Mouse (Mus musculus) heart, embryonic 16.5 days (tissue): Measurements from ENCODE around the gene Ebf4. TPM values are rescaled to one million over a fixed set of nuclear protein-coding genes. Genes with fewer than 3 reads are reported as not detected.
A peak's percentile ranks its signal among the peaks of the same experiment; 100 is the strongest.

Experiments
- ATAC-seq: fragments of 200-750 bp; cut with Nextera tagmentation; replicated peaks from 2 replicates; pipeline ENCODE4 v1.8.0; 2017; ENCODE audit warnings: moderate number of reproducible peaks; ENCODE audit not compliant: insufficient read depth, low FRiP score; ENCODE audit errors: extremely low read depth
- H3K27ac ChIP-seq: fragments of 300-500 bp; sonication (generic); 2 replicates; pipeline ENCODE4 v1.5.1; 2014; ENCODE audit warnings: mild to moderate bottlenecking, low read length, control low read depth, moderate library complexity
- H3K27me3 ChIP-seq: fragments of 300-500 bp; sonication (generic); 2 replicates; pipeline ENCODE4 v1.6.1; 2014; ENCODE audit warnings: low read length, mixed read lengths; ENCODE audit not compliant: control insufficient read depth, insufficient read depth
- H3K36me3 ChIP-seq: fragments of 300-500 bp; sonication (generic); 2 replicates; pipeline ENCODE4 v1.6.1; 2014; ENCODE audit not compliant: control insufficient read depth, insufficient read depth
- H3K4me1 ChIP-seq: fragments of 300-500 bp; sonication (generic); 2 replicates; pipeline ENCODE4 v1.6.1; 2014; ENCODE audit warnings: low read length, mixed read lengths; ENCODE audit not compliant: control insufficient read depth, insufficient read depth
- H3K4me2 ChIP-seq: fragments of 300-500 bp; sonication (generic); 2 replicates; pipeline ENCODE4 v1.6.1; 2014; ENCODE audit warnings: low read depth, mild to moderate bottlenecking, control low read depth, low read length
- H3K4me3 ChIP-seq: fragments of 300-500 bp; sonication (generic); 2 replicates; pipeline ENCODE4 v1.5.1; 2014; ENCODE audit warnings: mild to moderate bottlenecking, control low read depth, low read length
- H3K9ac ChIP-seq: fragments of 300-500 bp; sonication (generic); 2 replicates; pipeline ENCODE4 v1.6.1; 2014; ENCODE audit warnings: low read length, control low read depth
- H3K9me3 ChIP-seq: fragments of 300-500 bp; sonication (generic); replicated peaks from 2 replicates; pipeline ENCODE4 v1.6.1; 2016; ENCODE audit warnings: low read length; ENCODE audit not compliant: control insufficient read depth
- WGBS: fragments of 180-500 bp; shearing (Covaris S2); extraction: QIAGEN DNeasy Blood & Tissue Kit; methylation state at CpG from one replicate; pipeline ENCODE4 v1.1.7; 2014; 5-methylcytosine and 5-hydroxymethylcytosine counted together
- polyA plus RNA-seq: library from polyadenylated mRNA; unstranded; fragments of >200 nt; fragmentation: Nextera tagmentation; extraction: Ambion mirVana; gene quantifications from 2 replicates; pipeline ENCODE4 v1.2.1, GENCODE M21; 2015

The Ebf4 gene
- polyA plus RNA-seq, 1 experiment from 2014 or later: 0.43 TPM

DNA sequence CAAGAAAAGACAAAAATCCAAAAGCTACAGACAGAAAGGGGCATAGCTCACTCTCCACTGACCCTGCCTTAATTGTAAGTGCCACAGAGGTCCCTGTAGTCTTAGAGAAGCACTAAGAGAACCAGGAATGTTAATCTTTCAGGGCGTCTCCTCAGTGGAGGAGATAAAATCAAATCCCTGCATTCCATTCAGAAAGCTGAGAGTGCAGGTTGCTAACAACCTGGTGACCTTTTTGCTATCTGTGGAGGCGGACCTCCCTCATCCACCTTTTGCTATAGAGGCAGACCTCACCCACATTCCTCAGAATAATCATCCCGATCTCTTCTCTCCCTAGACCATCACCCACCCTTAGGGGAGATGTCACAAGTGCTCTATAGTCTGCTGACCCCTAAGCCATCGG lies 5.9 kb upstream of the Ebf4 start:
- H3K27ac ChIP-seq: no peak overlapping the region
- H3K4me1 ChIP-seq: no peaks in the 10 kb centered on the region; the same call in 1 of the 2 replicates
- WGBS: 53% methylated on average over 4 of the region's 4 CpGs
- no peaks in the 10 kb centered on the region for H3K9me3 ChIP-seq
- H3K4me2 ChIP-seq: no peak overlapping the region
- H3K9ac ChIP-seq: no peak overlapping the region
- peaks cover 10% of the 10 kb centered on the region for H3K27me3 ChIP-seq
- no peak for ATAC-seq
- H3K4me3 ChIP-seq: no peak overlapping the region
- H3K36me3 ChIP-seq: no peaks in the 10 kb centered on the region

DNA sequence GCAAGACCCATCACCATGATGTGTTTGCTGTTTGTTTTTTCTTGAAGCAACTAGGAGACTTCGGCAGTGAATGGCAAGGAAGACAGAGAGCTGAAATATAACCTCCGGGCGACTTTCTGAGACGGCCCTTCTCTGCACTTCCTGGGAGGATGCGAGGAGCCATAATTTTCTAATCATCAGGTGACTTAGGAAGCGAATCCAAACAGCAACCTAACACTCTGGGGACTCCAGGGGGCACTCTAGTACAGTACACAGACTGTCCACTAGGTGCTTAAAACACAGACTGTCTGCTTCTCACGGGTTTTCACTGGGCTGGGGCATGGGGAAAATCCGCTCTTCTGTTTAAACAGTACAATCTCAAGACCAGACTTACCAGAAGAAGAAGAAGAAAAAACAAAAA lies 3.5 kb upstream of the Ebf4 start:
- Histone ChIP-seq H3K36me3 (no peaks in the 10 kb centered on the region), H3K4me2 (peak overlapping the region; percentile 33; the same call in 1 of the 2 replicates)
- no peak for ATAC-seq

DNA sequence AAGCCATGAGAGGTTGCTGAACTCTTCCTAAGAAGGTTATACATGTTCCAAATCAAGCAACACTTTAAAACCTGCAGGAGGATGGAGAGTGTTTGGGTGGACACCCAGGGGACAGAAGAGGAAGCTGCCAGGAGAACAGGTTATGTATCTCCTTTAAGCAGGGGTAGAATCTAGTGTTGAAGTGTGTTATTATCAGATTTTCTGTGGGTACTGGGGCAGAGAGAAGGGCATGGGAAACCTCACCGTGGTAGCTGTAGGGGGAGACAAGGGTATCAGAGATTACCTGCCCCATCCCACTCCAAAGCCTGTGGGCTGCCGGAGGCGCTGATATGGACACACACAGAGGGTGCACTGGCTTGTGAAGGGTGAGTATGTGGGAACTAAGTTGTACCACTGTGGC lies 2.0 kb upstream of the Ebf4 start:
- H3K36me3 ChIP-seq: no peaks in the 10 kb centered on the region
- 40% methylated on average over 3 of the region's 3 CpGs for WGBS
- H3K4me2 ChIP-seq: no peak overlapping the region
- no peaks in the 10 kb centered on the region for H3K9me3 ChIP-seq
- H3K9ac ChIP-seq: no peak overlapping the region
- no peak overlapping the region for H3K27ac ChIP-seq
- peaks cover 34% of the 10 kb centered on the region for H3K27me3 ChIP-seq
- H3K4me3 ChIP-seq: no peak overlapping the region
- no peaks in the 10 kb centered on the region; the same call in 1 of the 2 replicates for H3K4me1 ChIP-seq
- no peak for ATAC-seq

More for the DNA sequence above, 3.5 kb upstream of the Ebf4 start:
- H3K27ac ChIP-seq: no peak overlapping the region
- 11% methylated on average over 8 of the region's 8 CpGs for WGBS
- peaks cover 19% of the 10 kb centered on the region for H3K27me3 ChIP-seq
- no peak overlapping the region for H3K9ac ChIP-seq
- no peaks in the 10 kb centered on the region for H3K9me3 ChIP-seq
- H3K4me1 ChIP-seq: no peaks in the 10 kb centered on the region; the same call in 1 of the 2 replicates
- no peak overlapping the region for H3K4me3 ChIP-seq

DNA sequence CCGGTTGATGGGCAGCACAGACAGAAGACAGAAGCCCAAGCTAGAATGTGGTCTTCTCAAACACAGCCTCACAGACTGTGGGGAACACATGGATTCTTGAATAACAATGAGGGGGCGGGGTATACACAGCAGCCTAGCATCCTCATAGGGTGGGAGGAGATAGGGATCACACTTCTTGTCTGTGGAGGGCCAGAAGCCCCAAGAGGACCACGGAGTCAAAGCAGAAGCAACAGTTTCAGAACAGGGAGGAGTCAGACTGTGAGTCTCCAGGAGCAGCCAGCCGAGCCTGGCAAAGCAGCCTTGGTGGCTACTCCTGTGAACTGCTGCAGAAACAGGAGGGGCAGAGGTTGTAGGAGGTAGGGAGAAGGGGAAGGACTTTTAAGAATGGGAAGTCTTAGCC lies 1.5 kb upstream of the Ebf4 start:
- Histone ChIP-seq H3K36me3 (no peaks in the 10 kb centered on the region), H3K4me2 (no peak overlapping the region), H3K9ac (no peak overlapping the region), H3K27me3 (peaks cover 36% of the 10 kb centered on the region), H3K4me1 (no peaks in the 10 kb centered on the region; the same call in 1 of the 2 replicates), H3K4me3 (no peak overlapping the region), H3K27ac (no peak overlapping the region), H3K9me3 (no peaks in the 10 kb centered on the region)
- ATAC-seq: no peak
- WGBS: 5% methylated on average over 4 of the region's 4 CpGs

DNA sequence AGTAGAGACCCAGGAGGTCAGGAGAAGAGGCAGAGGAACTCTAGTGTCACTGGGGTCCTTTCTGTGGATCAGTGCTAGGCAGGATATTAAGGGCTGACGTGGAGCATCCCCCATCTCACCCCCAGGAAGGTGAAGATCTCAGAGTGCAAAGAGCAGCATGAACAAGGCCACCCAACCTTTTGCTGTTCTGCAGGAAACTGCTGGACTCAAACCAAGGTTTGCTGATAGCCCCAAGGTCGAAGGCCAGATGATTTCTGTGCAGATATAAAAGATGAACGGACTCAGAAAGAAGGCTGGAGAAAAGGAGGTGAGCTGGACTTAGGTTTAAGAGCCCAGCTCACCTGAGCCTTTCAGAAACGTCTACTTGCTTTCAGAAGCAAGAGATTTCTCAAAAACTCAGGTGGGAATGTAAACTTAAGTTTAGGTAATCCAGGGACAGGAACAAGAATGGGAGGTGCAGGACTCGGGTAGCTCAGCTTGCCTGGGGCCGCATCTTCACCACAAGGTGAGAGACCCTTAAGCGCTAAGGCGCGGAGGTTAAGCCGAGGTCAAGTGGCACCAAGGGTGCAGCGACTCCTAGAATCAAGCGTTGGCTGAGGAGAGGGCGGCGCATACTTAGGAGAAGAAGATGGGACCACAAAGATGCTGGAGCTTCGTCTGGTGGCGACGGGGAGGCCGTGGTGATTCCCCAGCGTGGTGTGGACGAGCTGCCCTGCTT lies 592 bp upstream of the Ebf4 start:
- Histone ChIP-seq H3K27me3 (peaks cover 37% of the 10 kb centered on the region), H3K4me1 (no peaks in the 10 kb centered on the region; the same call in 1 of the 2 replicates), H3K4me2 (peak overlapping the region; percentile 76), H3K9me3 (no peaks in the 10 kb centered on the region), H3K36me3 (no peaks in the 10 kb centered on the region), H3K27ac (no peak overlapping the region), H3K9ac (peak overlapping the region; percentile 74), H3K4me3 (peak overlapping the region; percentile 68)
- WGBS: 9% methylated on average over 20 of the region's 20 CpGs
- no peak for ATAC-seq

DNA sequence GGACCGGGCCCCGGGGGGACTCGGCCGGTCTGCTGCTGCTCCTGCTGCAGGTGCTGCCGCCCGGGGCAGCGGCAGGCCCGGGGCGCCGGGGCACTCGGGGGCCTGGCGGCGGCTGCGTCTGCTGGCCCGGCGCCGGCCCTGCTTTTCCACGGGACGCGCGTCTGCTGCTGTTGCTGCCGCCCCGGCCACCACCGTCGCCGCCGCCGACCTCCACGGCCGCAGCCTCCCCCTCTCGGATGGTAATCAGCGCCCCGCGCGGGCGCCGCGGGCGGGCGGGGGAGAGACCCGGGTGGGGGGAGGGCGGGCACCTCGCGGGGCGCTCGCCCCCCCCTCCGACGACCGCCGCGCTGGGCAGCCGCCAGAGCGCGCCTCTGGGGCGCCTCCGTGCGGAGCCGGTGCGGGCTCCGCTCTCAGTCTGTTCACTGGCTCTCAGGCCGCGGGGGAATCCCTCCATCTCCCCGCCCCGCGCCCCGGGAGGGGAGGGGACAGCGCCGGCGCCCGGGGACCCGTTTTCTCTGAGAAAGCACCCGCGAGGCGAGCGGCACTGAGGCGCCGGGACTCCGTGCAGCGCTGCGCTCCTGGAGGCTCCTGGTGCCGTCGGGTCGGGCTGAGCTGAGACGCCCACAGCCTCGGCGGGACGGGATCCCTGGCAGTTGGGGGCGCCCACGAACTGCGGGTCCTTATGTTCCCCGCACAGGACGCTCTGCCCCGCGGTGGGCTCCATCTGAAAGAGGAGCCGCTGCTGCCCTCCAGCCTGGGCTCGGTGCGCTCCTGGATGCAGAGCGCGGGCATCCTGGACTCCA lies 563 bp downstream of the Ebf4 start:
- no peaks in the 10 kb centered on the region; the same call in 1 of the 2 replicates for H3K4me1 ChIP-seq
- H3K36me3 ChIP-seq: no peaks in the 10 kb centered on the region
- ATAC-seq: peak; percentile 69
- no peaks in the 10 kb centered on the region for H3K9me3 ChIP-seq
- peak overlapping the region; percentile 74 for H3K9ac ChIP-seq
- H3K4me2 ChIP-seq: peak overlapping the region; percentile 76
- H3K27ac ChIP-seq: no peak overlapping the region
- peaks cover 38% of the 10 kb centered on the region for H3K27me3 ChIP-seq
- under 1% methylated on average over 72 of the region's 99 CpGs for WGBS
- H3K4me3 ChIP-seq: peak overlapping the region; percentile 68

DNA sequence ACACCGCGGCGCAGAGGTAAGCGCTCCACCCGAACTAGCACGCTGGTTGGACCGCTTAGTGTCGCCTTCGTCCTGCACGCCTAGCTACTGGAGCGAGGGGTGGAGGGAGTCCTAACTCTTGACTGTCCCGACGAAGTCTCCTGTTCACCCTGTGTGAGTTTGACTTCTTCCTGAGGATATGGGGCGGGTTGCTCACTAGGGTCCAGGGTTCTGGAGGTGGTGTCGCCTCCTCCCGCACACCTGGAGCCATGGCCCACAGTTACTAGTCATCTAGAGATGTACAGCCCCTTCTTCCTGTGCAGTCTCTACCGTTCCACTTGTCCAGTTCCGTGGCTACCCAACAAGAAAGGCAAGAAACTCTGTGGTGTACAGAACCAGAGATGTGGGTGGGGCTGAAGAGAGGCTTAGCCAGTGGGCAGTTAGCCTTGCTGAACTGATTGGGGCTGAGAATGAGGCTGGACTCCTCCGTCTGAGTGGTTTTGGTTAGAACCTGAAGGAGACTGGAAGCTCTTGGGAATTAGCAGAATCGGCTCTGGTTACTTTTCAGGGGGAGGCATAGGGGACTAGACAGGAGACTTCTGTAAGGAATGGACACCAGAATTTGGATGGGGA lies 1.3 kb downstream of the Ebf4 start:
- no peak; the same call in 1 of the 2 replicates for ATAC-seq
- H3K4me1 ChIP-seq: no peaks in the 10 kb centered on the region; the same call in 1 of the 2 replicates
- no peaks in the 10 kb centered on the region for H3K9me3 ChIP-seq
- no peak overlapping the region for H3K9ac ChIP-seq
- no peaks in the 10 kb centered on the region for H3K36me3 ChIP-seq
- 6% methylated on average over 20 of the region's 20 CpGs for WGBS
- peak overlapping the region; percentile 68 for H3K4me3 ChIP-seq
- no peak overlapping the region for H3K27ac ChIP-seq
- H3K27me3 ChIP-seq: peaks cover 38% of the 10 kb centered on the region
- peak overlapping the region; percentile 76 for H3K4me2 ChIP-seq

DNA sequence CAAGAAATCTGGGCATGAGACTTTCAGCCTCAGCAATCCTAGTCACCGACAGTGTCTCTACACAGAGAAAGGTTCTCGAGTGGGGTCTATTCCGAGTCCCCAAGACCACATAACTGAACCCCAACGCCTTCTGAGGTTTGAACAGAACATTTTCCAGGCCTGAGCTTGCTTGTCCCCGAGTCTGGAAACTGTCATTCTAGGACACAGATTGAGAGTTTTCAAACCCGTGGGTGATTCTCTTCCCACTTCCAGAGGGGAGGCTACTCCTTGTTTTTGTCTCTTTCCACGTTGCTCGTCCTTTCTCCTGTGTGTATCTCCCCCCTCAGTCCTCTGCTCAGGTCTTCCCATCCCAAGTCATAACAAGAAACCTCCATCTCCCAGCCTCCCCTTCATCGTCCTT lies 2.6 kb downstream of the Ebf4 start:
- Histone ChIP-seq H3K36me3 (no peaks in the 10 kb centered on the region), H3K4me1 (no peaks in the 10 kb centered on the region; the same call in 1 of the 2 replicates), H3K4me2 (no peak overlapping the region), H3K9ac (no peak overlapping the region), H3K4me3 (no peak overlapping the region), H3K27ac (no peak overlapping the region), H3K9me3 (no peaks in the 10 kb centered on the region), H3K27me3 (peaks cover 38% of the 10 kb centered on the region)
- whole genome bisulfite sequencing: 75% methylated on average over 9 of the region's 9 CpGs
- ATAC-seq: no peak
